Mouse (Mus musculus) layer of hippocampus, postnatal 14 days (tissue): ENCODE results near the gene Col18a1. TPM values are rescaled to one million over a fixed set of nuclear protein-coding genes. Genes with fewer than 3 reads are reported as not detected.
A peak's percentile ranks its signal among the peaks of the same experiment; 100 is the strongest.

Experiments used
- DNase-seq, 2 experiments: peaks; one replicate each; pipeline ENCODE4 v3.0.0; 2021 to 2022; ENCODE audit warnings: low spot score in 2 of 2, mixed read lengths in 1 of 2
- total RNA-seq, 2 experiments: library from RNA; stranded (reverse); gene quantifications; 2 replicates each; pipeline ENCODE4 v1.2.3; 2021

Gene Col18a1
- total RNA-seq, 2 experiments from 2014 or later, result 7.3 to 9.8 TPM

DNA sequence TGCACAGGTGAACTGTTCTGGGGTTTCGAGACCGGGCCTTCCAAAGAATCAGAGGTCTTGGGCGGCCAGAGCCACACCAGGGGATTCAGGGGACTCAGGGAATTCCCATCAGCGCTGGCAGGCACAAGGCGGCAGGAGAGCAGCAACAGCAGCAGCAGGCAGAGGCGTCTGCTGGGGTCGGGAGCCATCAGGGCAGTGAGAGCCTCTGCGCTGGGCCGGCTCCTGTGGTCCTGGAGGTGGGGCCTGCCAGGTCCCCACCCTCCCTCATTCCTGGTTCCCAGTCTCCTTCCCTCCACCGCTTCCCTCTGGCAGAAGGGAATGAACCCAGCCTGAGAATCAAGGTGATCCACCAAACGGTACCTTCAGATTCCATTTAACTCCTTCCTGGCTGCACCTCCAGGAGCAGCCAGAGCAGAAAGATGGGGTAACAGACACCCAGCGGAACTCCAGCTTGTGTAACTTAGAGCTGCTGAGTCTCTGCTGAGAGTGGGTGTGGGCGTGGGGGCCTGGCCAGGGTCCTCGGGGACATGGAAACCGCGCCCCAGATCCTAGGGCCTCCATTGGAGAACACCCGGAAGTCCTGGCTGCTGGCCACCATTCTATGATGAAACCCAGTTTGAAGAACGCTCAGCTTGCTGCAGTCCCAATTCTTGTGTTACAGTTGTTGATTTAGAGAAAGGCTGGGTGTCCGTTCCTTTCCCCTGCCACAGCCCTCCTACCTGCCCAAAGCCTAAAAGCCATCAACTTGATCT is 52.7 kb downstream of the Col18a1 start:
- no peak for DNase-seq

- no peak for DNase-seq
Measured at GRCm38 (mm10) chr10:77111550-77112249, 54.6 kb downstream of the Col18a1 start.

GRCm38 (mm10) chr10:77110843-77111242 is 55.5 kb downstream of the Col18a1 start:
- no peak for DNase-seq

DNA sequence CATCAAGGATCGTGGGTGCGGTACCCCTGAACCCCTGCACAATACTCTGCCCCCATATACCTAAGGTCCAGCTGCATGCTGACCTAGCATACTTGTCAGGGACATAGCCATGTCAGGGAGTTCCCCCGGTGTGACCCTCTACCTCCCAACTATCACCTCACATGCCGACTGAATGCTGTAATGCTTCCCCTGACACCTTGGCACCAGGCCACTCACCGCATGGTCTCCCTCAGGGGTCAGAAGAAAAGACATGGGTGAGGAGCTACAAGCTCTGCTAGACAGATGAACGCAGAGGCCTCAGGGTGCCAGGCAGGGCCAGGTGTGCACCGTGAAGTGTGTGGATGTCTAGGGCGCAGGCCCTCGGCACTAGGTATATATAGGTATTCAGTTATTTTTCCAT is 56.3 kb downstream of the Col18a1 start:
- no peak for DNase-seq

- DNase-seq, result no peak
Measured at GRCm38 (mm10) chr10:77108106-77108505, 58.2 kb downstream of the Col18a1 start.

- DNase-seq, result no peak
Measured at GRCm38 (mm10) chr10:77104327-77104726, 62.0 kb downstream of the Col18a1 start.

DNA sequence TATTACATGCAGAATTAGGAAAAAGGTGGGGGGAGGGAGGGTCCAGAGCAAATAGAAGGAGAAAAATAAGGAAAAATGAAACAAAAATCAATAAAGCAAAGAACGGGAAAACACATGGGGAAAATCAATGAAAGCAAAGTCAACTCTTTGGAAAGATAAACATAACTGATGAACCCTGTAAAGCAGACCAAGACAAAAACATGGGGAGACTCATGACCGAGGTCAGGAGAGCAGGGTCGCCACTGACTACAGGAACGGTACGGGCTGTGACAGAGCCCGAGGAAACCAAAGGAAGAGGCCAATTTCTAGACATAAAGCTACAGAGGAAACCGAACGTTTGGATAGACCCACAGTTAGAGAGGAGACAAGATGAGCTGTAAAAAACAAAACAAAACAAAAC is 62.7 kb downstream of the Col18a1 start:
- no peak for DNase-seq

DNA sequence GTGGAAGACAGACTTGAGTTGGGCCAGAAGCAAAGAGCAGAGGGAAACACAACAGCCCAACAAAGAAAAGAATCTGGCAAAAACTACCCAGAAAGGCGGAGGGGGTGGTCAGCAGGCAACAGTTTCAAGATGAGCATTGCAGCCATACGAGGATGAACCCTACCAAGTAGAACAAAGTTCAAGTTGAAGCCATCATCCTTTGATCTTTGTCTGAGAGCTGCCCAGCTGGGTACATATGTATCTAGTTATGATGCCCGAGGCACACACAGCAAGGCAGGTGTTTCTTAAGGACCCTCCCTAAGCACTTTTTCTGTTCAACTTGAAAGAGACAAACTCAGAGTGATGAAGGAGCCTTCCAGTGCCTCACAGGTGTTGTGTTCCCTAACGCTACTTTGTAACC is 66.6 kb downstream of the Col18a1 start:
- DNase-seq, result no peak

GRCm38 (mm10) chr10:77098619-77099018 is 67.7 kb downstream of the Col18a1 start:
- no peak for DNase-seq

GRCm38 (mm10) chr10:77097890-77098200 is 68.5 kb downstream of the Col18a1 start:
- DNase-seq, result no peak

GRCm38 (mm10) chr10:77097006-77097889 is 69.1 kb downstream of the Col18a1 start:
- no peak for DNase-seq

GRCm38 (mm10) chr10:77095666-77096065 is 70.7 kb downstream of the Col18a1 start:
- DNase-seq, result no peak

DNA sequence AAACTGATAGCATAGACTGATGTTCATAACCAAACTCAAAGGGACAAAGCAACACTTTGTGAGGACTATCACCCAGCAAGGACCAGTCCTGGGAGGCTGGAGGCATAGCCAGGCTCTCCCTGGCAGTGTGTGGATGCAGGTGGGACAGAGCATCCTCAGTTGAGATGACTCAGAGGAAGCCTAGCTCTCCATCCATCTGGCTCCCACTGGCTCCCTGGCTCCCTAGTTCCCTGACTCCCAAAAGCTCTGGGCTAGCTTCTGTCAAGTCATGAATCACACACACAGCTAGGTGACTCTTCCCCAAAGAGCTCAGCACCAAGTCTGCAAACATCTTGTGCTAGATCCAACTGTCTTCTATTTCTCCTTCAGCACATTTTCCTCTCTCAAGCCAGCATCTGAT is 72.5 kb downstream of the Col18a1 start:
- no peak for DNase-seq

DNA sequence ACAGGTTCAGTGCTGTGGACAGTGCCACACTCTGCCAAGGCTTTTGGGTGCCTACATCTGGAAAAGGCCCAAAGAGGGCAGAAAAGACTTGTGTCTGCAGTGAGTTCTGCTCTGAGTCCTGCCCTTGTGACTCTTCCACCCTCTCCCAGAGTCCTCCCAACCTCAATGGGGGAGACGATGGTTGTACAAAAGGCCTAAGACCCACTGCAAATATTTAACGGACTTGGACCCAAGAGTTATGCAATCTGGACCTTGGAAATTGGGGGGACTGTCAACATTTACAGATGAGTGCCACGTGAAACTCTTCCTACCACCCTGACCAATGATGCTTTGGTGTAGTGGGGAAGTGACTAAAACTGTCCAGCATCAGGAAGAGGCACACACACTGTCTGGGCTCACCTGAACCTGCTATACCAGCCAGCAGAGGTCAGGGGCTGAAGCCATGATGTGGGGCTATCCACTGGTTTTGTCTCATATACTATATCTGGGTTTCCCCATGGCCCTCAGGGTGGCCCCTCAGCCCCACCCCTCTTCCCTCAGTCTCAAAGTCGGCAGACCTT is 74.7 kb downstream of the Col18a1 start:
- no peak for DNase-seq

- no peak for DNase-seq
Measured at GRCm38 (mm10) chr10:77090063-77090462, 76.3 kb downstream of the Col18a1 start.

GRCm38 (mm10) chr10:77089336-77089735 is 77.0 kb downstream of the Col18a1 start:
- no peak for DNase-seq

DNA sequence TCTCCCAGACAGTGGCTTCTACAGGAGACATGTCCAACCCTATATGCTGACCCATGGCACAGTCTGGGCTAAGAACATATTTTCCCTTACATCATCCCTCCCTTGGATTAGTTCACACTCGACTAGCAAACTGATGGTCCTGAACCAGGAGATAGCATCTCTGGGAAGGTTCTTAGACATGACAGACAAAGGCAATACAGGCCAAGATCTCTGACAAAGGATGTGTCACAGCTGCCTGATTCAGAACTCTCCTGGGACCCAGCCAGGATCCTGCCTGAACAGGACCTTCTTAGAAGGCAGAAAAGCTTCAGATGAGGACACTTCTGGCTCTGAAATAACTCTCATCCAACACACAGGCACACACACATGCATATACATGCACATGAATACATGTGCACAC is 81.8 kb downstream of the Col18a1 start:
- DNase-seq, result no peak

- no peak for DNase-seq
Measured at GRCm38 (mm10) chr10:77082921-77083320, 83.4 kb downstream of the Col18a1 start.

DNA sequence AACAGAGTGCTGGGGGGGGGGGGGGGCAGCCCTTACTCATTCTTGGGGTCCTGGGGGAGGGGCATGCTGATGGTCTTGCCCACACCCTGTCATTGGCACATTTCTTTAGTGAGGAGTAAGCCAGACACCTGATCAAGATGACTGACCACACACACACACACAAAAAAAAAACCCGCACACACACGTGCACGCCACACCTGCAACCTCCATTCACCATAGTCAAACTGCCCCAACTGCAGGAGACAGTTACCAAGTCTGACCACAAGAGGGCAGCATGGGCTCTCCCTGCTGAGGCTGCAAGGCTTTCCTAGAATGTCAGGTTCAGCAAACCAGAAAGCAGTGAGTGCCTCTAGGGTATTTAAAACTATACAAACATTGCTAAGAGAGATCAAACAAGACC is 83.9 kb downstream of the Col18a1 start:
- DNase-seq, result peak; percentile 69 to 83

DNA sequence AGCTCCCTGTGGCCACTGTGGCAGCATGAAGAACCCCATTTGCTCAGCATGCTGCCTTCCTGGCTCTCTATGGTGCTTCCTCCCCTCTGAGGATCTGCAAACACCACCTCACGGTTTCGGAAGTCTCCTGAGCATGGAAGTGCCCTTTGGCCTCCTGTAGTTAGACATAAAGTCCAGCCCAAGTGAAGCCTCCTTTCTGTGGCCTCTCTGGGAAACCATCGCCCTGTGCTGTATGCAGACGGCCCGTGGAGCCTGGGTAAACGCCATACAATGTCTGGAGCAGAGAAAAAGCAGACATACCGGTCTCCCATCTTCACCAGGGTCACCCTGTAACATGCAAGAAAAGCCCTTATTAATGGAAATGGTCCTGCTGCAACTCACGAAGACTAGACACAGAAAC is 87.4 kb downstream of the Col18a1 start:
- no peak for DNase-seq

- no peak for DNase-seq
Measured at GRCm38 (mm10) chr10:77078456-77078855, 87.9 kb downstream of the Col18a1 start.
